Mouse (Mus musculus): ENCODE measurements around the gene Hist1h4b.

DNA sequence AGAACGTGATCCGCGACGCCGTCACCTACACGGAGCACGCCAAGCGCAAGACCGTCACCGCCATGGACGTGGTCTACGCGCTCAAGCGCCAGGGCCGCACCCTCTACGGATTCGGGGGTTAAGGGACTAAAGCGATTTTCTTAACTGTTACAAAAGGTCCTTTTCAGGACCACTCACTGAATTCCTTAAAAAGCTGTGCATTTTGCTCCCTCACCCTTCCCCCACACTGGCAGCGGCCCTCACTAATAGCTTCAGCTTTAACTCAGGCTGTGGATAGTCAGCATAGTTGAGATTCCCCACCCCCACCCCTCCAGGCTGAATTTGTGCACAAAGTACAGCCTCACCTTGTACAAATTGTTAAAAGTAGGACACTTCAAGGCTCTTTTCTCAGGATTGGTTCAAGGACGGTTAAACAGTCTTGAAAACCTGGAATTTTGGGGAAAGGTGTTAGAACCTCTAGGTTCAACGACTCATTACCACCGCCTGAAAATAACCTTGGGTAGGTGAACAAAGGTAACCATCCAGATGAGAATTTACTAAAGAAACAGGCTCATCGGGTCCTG lies 479 bp downstream of the Hist1h4b start:
- TF ChIP-seq POLR2A (IDR thresholded peaks at IDR 0.05; ENCODE audit: insufficient read length, low read depth) (peak; percentile 69), MAX (IDR thresholded peaks at IDR 0.05; ENCODE audit: low read depth) (no peak), TCF12 (IDR thresholded peaks at IDR 0.05; ENCODE audit: insufficient read depth, poor library complexity, severe bottlenecking) (no peak), USF1 (IDR thresholded peaks at IDR 0.05; ENCODE audit: low read depth) (no peak), TCF3 (IDR thresholded peaks at IDR 0.05; ENCODE audit: insufficient read length, low read depth) (no peak), CEBPB (IDR thresholded peaks at IDR 0.05; ENCODE audit: insufficient read depth, poor library complexity, severe bottlenecking) (no peak), POLR2AphosphoS2 (IDR thresholded peaks at IDR 0.05; ENCODE audit: insufficient read length, low read depth) (peak; percentile 90), REST (IDR thresholded peaks at IDR 0.05; ENCODE audit: insufficient read depth, insufficient read length) (no peak), MYOG (IDR thresholded peaks at IDR 0.05; ENCODE audit: control insufficient read depth in 1 of 3, insufficient read depth in 1 of 3, insufficient read length in 2 of 3, low read depth in 2 of 3) (no peak)

All from myocyte (in vitro differentiated cells).